Mouse (Mus musculus) yolk sac, embryonic 10.5 days (tissue): ENCODE results near the gene Dop1b.
A peak's percentile ranks its signal among the peaks of the same experiment; 100 is the strongest.

ENCODE experiments used
- DNase-seq: peaks from one replicate; pipeline ENCODE4 v3.0.0-alpha.2; 2017; ENCODE audit warnings: low spot score

Gene Dop1b

DNA sequence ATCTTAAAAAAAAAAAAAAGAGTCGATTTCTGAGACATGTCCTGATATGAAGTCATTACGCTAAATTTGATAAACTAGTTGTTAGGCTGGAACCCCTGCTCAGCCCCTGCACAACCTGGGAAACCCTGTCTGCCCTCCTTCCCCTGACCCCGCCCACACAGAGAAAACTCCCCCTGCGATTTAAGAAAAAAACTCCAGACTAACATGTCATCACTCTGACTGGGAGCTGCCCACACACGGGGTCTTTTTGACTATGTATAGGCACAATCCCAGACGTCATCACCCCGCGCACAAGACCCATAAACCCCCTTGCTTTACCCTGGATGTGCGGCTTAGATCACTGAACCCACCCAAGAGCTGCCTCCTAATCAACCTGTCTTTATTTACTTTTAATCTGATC, 118.4 kb downstream of the Dop1b start:
- no peak for DNase-seq

DNA sequence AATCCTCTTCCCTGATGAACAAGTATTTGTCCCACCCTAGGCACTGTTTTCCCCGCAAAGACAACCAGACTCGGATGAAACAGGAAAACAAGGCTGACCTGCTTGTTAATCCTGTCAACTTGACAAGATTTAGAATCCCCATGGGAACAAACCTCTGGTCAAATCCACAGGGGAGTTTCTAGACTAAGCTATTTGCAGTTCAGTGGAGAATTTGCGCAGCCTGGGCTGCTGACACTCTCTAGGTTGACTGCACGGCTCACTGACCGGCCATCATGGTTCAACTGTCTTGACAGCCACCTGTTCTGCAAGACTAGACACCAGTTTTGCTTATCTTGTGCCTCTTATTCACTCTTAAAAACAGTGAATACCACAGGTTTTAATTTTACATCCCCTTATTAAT, 119.2 kb downstream of the Dop1b start:
- no peak for DNase-seq

DNA sequence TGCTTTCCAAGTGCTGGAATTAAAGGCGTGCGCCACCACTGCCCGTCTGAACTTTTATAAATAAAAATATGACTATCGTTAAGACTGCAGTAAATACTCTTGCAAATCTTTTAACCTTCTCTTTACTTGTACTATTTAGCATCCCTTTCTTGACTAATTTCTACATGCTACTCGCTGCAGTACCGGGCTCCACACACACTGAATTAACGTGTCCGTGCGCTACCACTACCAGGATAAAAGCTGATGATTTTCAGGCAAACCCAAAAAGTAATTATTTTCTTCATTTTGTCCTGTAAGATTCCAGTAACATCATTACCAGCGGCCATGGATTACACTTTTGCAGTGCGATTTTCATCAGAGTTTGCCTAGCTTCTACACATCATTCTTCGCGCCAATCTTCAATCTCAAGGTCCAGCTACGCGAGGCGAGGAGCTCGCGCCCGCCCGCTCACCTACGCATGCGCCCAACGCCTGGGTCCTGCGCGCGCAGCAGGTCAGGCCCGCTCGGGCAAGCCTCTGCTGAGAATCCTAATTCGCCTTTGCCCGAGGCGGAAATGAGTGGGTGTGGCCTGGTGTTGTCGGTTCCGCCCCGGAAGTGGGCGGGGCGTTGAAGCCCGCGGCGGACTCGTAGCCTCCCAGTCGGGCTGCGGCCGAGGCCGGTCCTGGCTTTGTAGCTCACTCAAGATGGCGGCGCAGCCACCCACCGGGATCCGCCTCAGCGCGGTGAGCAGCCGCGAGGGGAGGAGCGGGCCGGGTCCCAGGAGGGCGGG, 120.1 kb downstream of the Dop1b start, which contains the start of gene Morc3:
Gene Morc3 (plus strand): TSS at position 495 of the 769 bp plus-strand sequence.
- peak; percentile 99 for DNase-seq

DNA sequence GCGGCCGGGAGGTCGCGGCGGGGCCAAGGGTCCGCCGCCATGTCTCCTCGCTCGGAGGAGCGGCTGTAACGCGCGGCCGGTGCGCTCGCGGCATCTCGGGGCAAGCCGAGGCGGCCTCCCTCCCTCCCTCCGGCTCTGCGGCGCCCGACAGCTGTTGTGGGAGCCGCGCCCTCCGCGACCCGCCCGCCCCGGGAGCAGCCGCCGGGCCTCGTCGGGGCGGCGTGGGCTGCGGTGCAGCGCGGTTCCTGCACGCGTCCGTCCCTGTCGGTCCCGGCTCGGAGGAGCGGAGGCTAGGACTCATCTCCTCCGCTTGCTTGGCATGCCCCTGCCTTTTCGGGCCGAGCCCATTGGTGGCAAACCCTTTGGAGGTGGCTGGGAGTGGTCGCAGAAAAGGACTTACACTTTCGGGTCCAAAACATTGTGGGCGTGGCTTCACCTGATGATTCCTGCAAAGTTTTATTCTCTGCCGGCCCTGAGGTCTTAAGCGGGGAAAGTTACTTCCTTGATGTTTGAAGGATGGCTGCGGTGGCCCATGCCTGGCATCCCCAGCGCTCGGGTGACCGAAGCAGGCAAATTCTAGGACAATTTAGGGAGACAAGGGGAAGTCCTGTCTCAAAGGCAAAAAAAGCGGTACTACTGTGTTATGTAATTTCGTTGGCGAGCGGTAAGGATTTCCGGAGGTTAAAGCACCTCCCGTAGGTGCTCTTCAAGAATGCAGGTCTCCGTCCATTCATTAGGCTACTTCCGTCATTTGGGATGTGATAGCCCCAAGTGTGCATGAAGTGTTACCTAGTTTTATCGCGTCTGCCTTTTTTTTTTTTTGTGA, 121.0 kb downstream of the Dop1b start:
- peak; percentile 70 for DNase-seq

DNA sequence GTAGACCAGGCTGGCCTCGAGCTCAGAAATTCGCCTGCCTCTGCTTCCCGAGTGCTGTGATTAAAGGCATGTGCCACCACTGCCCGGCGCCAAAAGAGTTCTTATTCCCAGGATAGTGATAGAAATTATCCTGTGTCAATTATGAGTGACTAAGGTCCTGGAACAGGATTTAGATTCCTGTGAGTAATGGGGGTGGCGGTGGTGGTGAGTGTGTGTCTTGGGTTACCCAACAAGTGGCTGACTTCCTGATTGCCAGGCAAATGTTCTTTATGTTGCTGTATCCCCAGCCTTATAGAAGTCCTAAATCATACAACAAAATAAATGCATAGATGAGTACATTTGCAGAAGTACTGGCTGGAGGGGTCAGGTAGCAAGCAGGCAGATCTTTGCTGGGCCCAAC, 121.8 kb downstream of the Dop1b start:
- DNase-seq = no peak

DNA sequence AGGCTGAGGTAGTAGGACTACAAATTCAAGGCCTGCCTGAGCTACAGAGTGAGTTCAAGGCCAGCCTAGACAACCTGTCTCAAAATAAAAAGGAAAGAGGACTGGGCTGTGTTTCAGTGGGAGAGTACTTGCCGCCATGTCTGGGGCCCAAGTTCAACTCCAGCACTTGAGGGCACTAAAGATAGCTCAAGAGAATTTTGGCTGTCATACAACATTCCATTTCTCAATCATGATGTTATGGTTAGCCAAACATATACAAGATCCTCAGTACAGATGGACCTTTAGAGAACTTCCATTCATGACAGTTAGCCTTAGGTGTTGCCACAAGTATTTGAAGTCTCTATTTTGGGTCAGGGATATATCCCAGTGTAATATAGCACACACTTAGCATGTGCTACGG, 122.4 kb downstream of the Dop1b start:
- no peak for DNase-seq

DNA sequence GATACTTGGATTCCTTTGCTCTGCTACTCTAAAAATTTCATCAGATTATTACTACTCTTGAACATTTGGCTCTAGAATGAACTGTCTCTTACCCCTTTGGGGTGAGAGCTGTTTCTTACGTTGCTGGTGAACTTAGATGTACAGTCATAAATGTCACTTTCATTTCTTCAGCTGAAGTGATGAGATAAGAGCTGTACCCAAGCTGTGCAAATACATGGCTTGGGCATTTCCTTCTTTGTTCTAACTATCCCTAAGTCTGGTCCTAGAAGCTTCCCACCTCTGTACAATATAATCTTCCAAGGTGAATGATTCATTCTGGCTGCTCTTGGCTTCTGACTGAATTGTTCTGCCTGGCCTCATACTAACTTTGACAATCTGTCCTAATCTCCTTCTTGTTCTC, 127.3 kb downstream of the Dop1b start:
- DNase-seq = no peak

DNA sequence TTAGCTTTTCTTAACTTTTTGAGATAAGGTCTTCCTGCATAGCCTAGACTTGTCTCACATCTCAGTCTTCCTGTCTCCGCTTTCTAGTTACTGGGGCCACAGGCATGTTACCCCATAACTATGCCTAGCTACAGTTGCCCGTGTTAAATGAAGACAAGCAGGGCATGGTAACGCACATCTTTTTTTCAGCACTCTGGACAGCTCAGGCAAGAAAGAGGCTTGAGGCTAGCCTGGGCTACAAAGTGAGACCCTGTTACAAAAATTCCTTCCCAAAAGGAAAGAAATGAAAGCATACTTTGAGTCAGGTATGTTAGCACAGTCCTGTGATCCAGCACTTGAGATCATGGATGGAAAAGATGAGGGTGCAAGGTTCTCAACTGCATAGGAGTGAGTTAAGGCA, 138.8 kb downstream of the Dop1b start:
- no peak for DNase-seq

DNA sequence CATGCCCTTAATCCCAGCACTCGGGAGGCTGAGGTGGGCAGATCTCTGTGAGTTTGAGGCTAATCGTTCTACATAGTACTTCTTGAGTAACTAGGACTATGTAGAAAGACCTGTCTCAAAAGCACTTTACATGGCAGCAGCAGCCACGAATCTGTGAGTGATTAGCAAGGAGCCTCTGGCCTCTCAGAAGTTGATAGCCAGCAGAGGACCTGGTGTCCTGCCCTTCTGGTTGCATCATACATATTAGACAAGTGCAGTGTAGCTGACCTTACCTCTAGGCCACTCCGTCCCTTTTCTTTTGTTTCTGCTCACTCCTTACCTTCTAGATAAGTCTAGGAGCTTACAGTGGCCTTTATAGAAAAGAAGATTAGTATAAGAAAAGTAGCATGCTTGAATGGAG, 148.3 kb downstream of the Dop1b start:
- DNase-seq = no peak
